Mouse (Mus musculus) neural tube, embryonic 14.5 days (tissue): Measurements from ENCODE around the gene Col5a1. TPM values are rescaled to one million over a fixed set of nuclear protein-coding genes. Genes with fewer than 3 reads are reported as not detected.

Experiments
- ATAC-seq: fragments of 200-750 bp; cut with Nextera tagmentation; 2 replicates; pipeline ENCODE4 v1.8.0; 2017; ENCODE audit warnings: low read depth, mild to moderate bottlenecking, moderate TSS enrichment, moderate library complexity
- H3K27ac ChIP-seq: fragments of 300-500 bp; sonication (generic); 2 replicates; pipeline ENCODE4 v1.5.1; 2014; ENCODE audit warnings: low read depth, mild to moderate bottlenecking, control low read depth, low read length, moderate library complexity, mixed read lengths
- H3K27me3 ChIP-seq: fragments of 300-500 bp; sonication (generic); 2 replicates; pipeline ENCODE4 v1.6.1; 2014; ENCODE audit warnings: low read length; ENCODE audit not compliant: control insufficient read depth, insufficient read depth
- H3K36me3 ChIP-seq: fragments of 300-500 bp; sonication (generic); 2 replicates; pipeline ENCODE4 v1.6.1; 2014; ENCODE audit warnings: low read length, mixed read lengths; ENCODE audit not compliant: control insufficient read depth, insufficient read depth
- H3K4me1 ChIP-seq: fragments of 300-500 bp; sonication (generic); 2 replicates; pipeline ENCODE4 v1.6.1; 2014; ENCODE audit warnings: low read length; ENCODE audit not compliant: control insufficient read depth, insufficient read depth
- H3K4me2 ChIP-seq: fragments of 300-500 bp; sonication (generic); 2 replicates; pipeline ENCODE4 v1.6.1; 2014; ENCODE audit warnings: mild to moderate bottlenecking, low read depth, low read length, control low read depth
- H3K4me3 ChIP-seq: fragments of 300-500 bp; sonication (generic); 2 replicates; pipeline ENCODE4 v1.5.1; 2014; ENCODE audit warnings: low read depth, low read length, control low read depth, mixed read lengths
- H3K9ac ChIP-seq: fragments of 300-500 bp; sonication (generic); replicated peaks from 2 replicates; pipeline ENCODE4 v1.6.1; 2014; ENCODE audit warnings: low read depth, mild to moderate bottlenecking, control low read depth, low read length, mixed read lengths
- H3K9me3 ChIP-seq: fragments of 300-500 bp; sonication (generic); 2 replicates; pipeline ENCODE4 v1.6.1; 2016; ENCODE audit warnings: low read length; ENCODE audit not compliant: control insufficient read depth
- WGBS: fragments of 180-500 bp; shearing (Covaris S2); extraction: QIAGEN DNeasy Blood & Tissue Kit; methylation state at CpG from one replicate; pipeline ENCODE4 v1.1.7; 2014; 5-methylcytosine and 5-hydroxymethylcytosine counted together
- polyA plus RNA-seq: library from polyadenylated mRNA; unstranded; fragments of >200 nt; fragmentation: Nextera tagmentation; extraction: Ambion mirVana; gene quantifications from 2 replicates; pipeline ENCODE4 v1.2.1, GENCODE M21; 2014

The Col5a1 gene
- polyA plus RNA-seq, 1 experiment from 2014 or later: 3.6 TPM

DNA sequence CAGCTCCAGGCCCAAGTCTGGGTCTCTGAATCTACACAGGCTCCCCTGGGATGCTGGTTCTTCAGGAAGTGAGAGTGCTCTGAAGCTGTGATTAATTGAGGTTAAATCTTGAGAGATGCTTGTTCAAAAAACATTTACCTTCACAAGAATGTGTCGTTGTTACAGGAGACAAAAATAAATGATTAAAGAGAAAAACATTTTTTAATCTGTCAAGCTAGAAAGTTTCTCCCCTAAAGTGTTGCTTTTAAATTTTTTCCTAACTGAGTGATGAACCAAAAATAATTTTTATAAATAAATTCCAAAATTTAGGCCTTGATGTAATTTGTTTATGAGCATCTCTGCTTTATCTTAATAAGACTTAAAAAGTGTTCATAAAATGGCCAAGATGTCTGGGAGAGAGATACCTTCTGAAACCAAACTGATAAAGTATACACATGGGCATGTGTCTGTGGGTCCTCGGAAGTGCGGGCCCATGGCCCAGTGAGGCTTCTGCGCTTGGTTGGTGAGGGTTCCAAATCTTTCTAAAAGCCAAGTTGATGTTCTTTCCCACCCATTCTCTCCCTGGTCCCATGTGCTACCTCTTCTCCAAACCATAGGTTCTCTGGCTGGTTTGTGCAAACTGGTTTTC, 177.6 kb downstream of the Col5a1 start:
- 92% methylated on average over 4 of the region's 4 CpGs for WGBS
- Histone ChIP-seq H3K4me1 (no peaks in the 10 kb centered on the region), H3K36me3 (no peaks in the 10 kb centered on the region), H3K4me3 (no peak overlapping the region), H3K27me3 (no peaks in the 10 kb centered on the region), H3K27ac (no peak overlapping the region), H3K4me2 (no peak overlapping the region), H3K9me3 (no peaks in the 10 kb centered on the region), H3K9ac (no peak overlapping the region)
- no peak for ATAC-seq

DNA sequence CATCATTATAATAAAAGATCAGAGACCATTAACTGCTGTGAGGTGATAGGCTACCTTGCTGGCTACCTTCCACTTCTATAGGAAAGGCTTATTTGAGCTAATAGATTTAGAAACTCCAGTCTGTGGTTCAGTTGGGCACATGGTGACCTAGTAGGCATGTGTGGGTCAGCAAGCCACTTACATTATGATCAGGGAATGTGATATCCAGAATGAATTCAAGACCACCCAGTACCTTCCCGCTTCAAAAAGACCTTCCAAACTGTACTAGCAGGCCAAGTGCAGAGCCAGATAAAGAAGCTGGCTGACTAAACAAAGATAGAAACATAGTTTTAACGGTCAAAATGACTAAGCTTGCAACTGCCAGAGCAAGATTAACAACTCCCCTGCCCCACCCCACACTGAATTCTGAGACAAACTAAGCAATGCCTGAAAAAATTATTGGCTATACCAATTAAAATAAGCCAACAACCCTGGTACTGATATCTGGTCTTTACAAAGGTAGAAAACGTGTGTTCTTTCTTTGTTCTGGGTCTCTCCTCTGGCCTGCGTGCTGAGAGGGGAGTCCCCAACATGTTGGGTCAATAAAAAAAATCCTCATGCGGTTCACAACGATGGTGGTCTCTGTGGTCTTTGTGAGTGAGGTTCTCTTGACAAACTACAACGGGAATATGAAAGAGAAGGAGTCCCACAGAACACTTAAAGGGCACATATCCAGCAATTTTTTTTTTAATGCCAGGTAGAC, 178.3 kb downstream of the Col5a1 start:
- ATAC-seq: no peak
- H3K4me1 ChIP-seq: no peaks in the 10 kb centered on the region

GRCm38 (mm10) chr2:28065081-28065651, 178.9 kb downstream of the Col5a1 start:
- H3K36me3 ChIP-seq: no peaks in the 10 kb centered on the region
- H3K27ac ChIP-seq: no peak overlapping the region
- H3K27me3 ChIP-seq: no peaks in the 10 kb centered on the region
- no peak overlapping the region for H3K4me3 ChIP-seq
- no peak overlapping the region for H3K4me2 ChIP-seq
- ATAC-seq: no peak
- no peaks in the 10 kb centered on the region for H3K4me1 ChIP-seq
- H3K9me3 ChIP-seq: no peaks in the 10 kb centered on the region
- WGBS: 86% methylated on average over 5 of the region's 5 CpGs
- no peak overlapping the region for H3K9ac ChIP-seq

More for the DNA sequence above, 178.3 kb downstream of the Col5a1 start:
- 76% methylated on average over 7 of the region's 7 CpGs for WGBS
- no peak overlapping the region for H3K4me3 ChIP-seq
- H3K4me2 ChIP-seq: no peak overlapping the region
- no peaks in the 10 kb centered on the region for H3K27me3 ChIP-seq
- H3K27ac ChIP-seq: no peak overlapping the region
- H3K36me3 ChIP-seq: no peaks in the 10 kb centered on the region
- no peak overlapping the region for H3K9ac ChIP-seq
- H3K9me3 ChIP-seq: no peaks in the 10 kb centered on the region

GRCm38 (mm10) chr2:28066686-28067085, 180.5 kb downstream of the Col5a1 start:
- H3K36me3 ChIP-seq: no peaks in the 10 kb centered on the region
- no peak overlapping the region for H3K4me2 ChIP-seq
- H3K9me3 ChIP-seq: no peaks in the 10 kb centered on the region
- no peaks in the 10 kb centered on the region for H3K27me3 ChIP-seq
- no peak for ATAC-seq
- H3K27ac ChIP-seq: no peak overlapping the region
- H3K4me1 ChIP-seq: no peaks in the 10 kb centered on the region
- no peak overlapping the region for H3K4me3 ChIP-seq
- H3K9ac ChIP-seq: no peak overlapping the region
- WGBS: 80% methylated on average over 5 of the region's 5 CpGs

- no peak for ATAC-seq
- H3K9me3 ChIP-seq: no peaks in the 10 kb centered on the region
- no peak overlapping the region for H3K4me2 ChIP-seq
- H3K4me3 ChIP-seq: no peak overlapping the region
- WGBS: 43% methylated on average over 6 of the region's 6 CpGs
- H3K27me3 ChIP-seq: no peaks in the 10 kb centered on the region
- no peak overlapping the region for H3K27ac ChIP-seq
- H3K36me3 ChIP-seq: no peaks in the 10 kb centered on the region
- no peaks in the 10 kb centered on the region for H3K4me1 ChIP-seq
- H3K9ac ChIP-seq: no peak overlapping the region
Measured at GRCm38 (mm10) chr2:28067175-28067574, 180.9 kb downstream of the Col5a1 start.

GRCm38 (mm10) chr2:28067821-28068536, 181.8 kb downstream of the Col5a1 start:
- Histone ChIP-seq H3K9me3 (no peaks in the 10 kb centered on the region), H3K9ac (no peak overlapping the region), H3K4me3 (no peak overlapping the region), H3K27me3 (no peaks in the 10 kb centered on the region), H3K4me2 (no peak overlapping the region), H3K4me1 (no peaks in the 10 kb centered on the region), H3K27ac (no peak overlapping the region), H3K36me3 (no peaks in the 10 kb centered on the region)
- 56% methylated on average over 2 of the region's 2 CpGs for WGBS
- no peak for ATAC-seq

DNA sequence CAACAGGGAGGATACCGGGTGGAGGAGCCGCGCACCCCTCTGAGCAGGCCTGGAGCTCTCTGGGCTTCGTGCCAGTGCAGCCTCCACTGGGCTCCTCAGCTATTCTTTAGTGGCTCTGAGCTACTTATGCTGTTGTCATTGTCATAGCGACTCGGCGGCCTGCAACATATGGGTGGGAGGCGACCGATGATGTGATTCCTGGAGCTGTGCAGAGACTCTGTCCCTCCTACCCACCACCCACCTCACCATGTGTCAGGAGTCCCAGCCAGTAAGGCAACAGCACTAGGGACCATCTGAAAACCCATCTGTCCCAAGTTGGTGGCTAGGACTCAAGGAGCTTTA, 182.3 kb downstream of the Col5a1 start:
- no peaks in the 10 kb centered on the region for H3K9me3 ChIP-seq

DNA sequence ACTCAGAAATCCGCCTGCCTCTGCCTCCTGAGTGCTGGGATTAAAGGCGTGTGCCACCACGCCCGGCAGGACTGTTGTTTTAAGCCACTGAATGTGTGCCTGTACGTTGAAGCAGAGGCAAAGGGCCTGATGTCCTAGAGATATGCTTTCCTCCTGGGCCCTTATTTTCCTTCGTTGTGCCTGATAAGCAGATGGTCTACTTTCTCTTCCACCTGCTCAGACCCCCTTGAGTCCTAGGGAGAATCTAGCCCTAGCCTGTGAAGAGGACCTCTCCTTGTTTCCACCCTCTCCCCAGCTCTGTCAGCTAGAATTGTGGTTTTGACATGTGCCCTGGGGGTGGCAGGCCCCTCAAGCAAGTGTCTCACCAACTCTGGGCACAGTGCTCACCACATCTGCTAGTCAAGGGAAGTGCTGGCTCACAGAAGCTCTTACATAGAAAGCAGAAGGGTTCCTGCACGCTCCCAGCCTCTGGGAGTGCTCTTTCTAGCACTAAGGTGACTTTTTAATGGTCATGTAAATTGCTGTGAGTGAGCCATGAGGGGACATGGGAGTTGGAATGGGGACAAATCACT, 189.5 kb downstream of the Col5a1 start:
- H3K36me3 ChIP-seq: no peaks in the 10 kb centered on the region
- no peak overlapping the region for H3K9ac ChIP-seq
- WGBS: 87% methylated on average over 7 of the region's 7 CpGs
- ATAC-seq: no peak
- no peak overlapping the region for H3K4me2 ChIP-seq
- H3K27me3 ChIP-seq: no peaks in the 10 kb centered on the region
- no peaks in the 10 kb centered on the region for H3K4me1 ChIP-seq
- H3K27ac ChIP-seq: no peak overlapping the region
- no peak overlapping the region for H3K4me3 ChIP-seq
- H3K9me3 ChIP-seq: no peaks in the 10 kb centered on the region

More for the DNA sequence above, 182.3 kb downstream of the Col5a1 start:
- no peak overlapping the region for H3K4me3 ChIP-seq
- WGBS: 37% methylated on average over 9 of the region's 9 CpGs
- no peak overlapping the region for H3K4me2 ChIP-seq
- no peaks in the 10 kb centered on the region for H3K4me1 ChIP-seq
- no peak overlapping the region for H3K27ac ChIP-seq
- H3K9ac ChIP-seq: no peak overlapping the region
- H3K27me3 ChIP-seq: no peaks in the 10 kb centered on the region
- no peaks in the 10 kb centered on the region for H3K36me3 ChIP-seq
- ATAC-seq: peak; percentile 58; the same call in 1 of the 2 replicates
